Mouse (Mus musculus) neural tube, embryonic 12.5 days (tissue): Measurements from ENCODE around the gene 4930590J08Rik. TPM values are rescaled to one million over a fixed set of nuclear protein-coding genes. Genes with fewer than 3 reads are reported as not detected.

Source experiments
- polyA plus RNA-seq: library from polyadenylated mRNA; unstranded; fragments of >200 nt; fragmentation: Nextera tagmentation; extraction: Ambion mirVana; gene quantifications from 2 replicates; pipeline ENCODE4 v1.2.1, GENCODE M21; 2016

Gene 4930590J08Rik
- polyA plus RNA-seq, 1 experiment from 2014 or later, result 0.62 TPM

Other genes with a start within 250 kb of the 4930590J08Rik start
- gene Slc6a6, start 218.8 kb upstream of the 4930590J08Rik start, polyA plus RNA-seq, result 60.8 and 72.4 TPM in 2 replicates
- gene Grip2, start 75.6 kb upstream of the 4930590J08Rik start, polyA plus RNA-seq, result 4.5 and 4.9 TPM in 2 replicates
- 48.9 and 55.2 TPM in 2 replicates for gene Ccdc174, start 24.8 kb upstream of the 4930590J08Rik start, polyA plus RNA-seq
- 14.0 and 14.8 TPM in 2 replicates for gene Fgd5, start 76.1 kb downstream of the 4930590J08Rik start, polyA plus RNA-seq
- 30.4 and 31.4 TPM in 2 replicates for gene Nr2c2, start 188.6 kb downstream of the 4930590J08Rik start, polyA plus RNA-seq